In the genomic region with DNA sequence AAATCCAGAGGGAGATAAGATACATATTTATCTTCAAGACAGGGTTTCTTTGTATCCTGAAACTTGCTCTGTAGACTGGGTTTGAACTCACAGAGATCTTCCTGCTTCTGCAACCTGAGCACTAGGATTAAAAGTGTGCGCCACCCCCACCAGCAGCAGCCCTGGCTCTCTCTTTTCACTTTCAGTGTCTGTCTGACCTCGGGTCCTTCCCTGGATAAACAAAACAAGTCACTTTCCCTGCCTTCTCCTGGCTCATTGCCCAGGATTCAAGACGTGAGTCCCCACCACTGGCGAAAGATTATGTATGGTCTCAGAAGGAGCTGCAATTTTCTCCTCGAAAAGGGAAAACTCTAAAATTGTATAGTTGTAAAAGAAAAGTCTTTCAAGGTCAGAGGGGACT, we compare ENCODE assay signal across 28 mouse cellular contexts. TPM values are rescaled to one million over a fixed set of nuclear protein-coding genes. Genes with fewer than 3 reads are reported as not detected.
A peak's percentile ranks its signal among the peaks of the same experiment; 100 is the strongest.
DNase-seq lines count a peak whose midpoint lies in the region; ATAC-seq and TF ChIP-seq lines count a peak whose summit lies in the region.
"Had no signal": no experiment of that assay in that cellular context is flagged by ENCODE, and none has a peak within 500 bp of the region (broad histone marks: within the 10 kb centered on the region; RNA-seq: fewer than 3 reads in every experiment).

No protein-coding gene starts in this region.

- H3K27me3 ChIP-seq in kidney, adult 2 months (replicated peaks; ENCODE audit: control insufficient read depth, insufficient read depth, low read length) = no peaks in the 10 kb centered on the region
- no peaks in the 10 kb centered on the region for H3K27me3 ChIP-seq in kidney, embryonic 16.5 days (ENCODE audit: insufficient read depth, low read length)
- no peaks in the 10 kb centered on the region for H3K27me3 ChIP-seq in lung, embryonic 14.5 days (ENCODE audit: insufficient read depth, low read length)
- H3K27me3 ChIP-seq: heart, embryonic 15.5 days had no signal

- no peak overlapping the region for H3K4me2 ChIP-seq in kidney, embryonic 16.5 days (replicated peaks; ENCODE audit: low read depth, low read length)
- no peak overlapping the region for H3K4me2 ChIP-seq in lung, embryonic 14.5 days
- H3K4me2 ChIP-seq: heart, embryonic 15.5 days had no signal

- TF ChIP-seq CTCF in kidney, adult 2 months (conservative IDR thresholded peaks at IDR 0.05; ENCODE audit: insufficient read depth, insufficient read length, low read depth, low read length) = no peak
- no peak for TF ChIP-seq CTCF in lung, embryonic 14.5 days (IDR thresholded peaks at IDR 0.05; ENCODE audit: low read depth)

- WGBS in kidney, adult 2 months = 27% methylated on average over 5 of the region's 5 CpGs
- 44% methylated on average over 5 of the region's 5 CpGs for WGBS in kidney, embryonic 16.5 days
- WGBS in lung, embryonic 14.5 days = 37% methylated on average over 5 of the region's 5 CpGs
- 60% methylated on average over 5 of the region's 5 CpGs for WGBS in macrophage (ENCODE audit: missing documents)

- peaks cover 3% of the 10 kb centered on the region; the same call in 1 of the 2 replicates for H3K36me3 ChIP-seq in kidney, adult 2 months (ENCODE audit: control insufficient read depth, insufficient read depth, low read length)
- peaks cover 36% of the 10 kb centered on the region for H3K36me3 ChIP-seq in kidney, embryonic 16.5 days (ENCODE audit: insufficient read depth, low read length)
- peaks cover 28% of the 10 kb centered on the region; the same call in 1 of the 2 replicates for H3K36me3 ChIP-seq in lung, embryonic 14.5 days (ENCODE audit: insufficient read depth)
- peaks cover 27% of the 10 kb centered on the region for H3K36me3 ChIP-seq in macrophage (ENCODE audit: inconsistent target)

- no peak for ATAC-seq in kidney, embryonic 16.5 days (ENCODE audit: low FRiP score, low TSS enrichment)
- ATAC-seq in lung, embryonic 14.5 days (ENCODE audit: insufficient read depth) = no peak
- ATAC-seq: liver, postnatal 0 days had no signal

- DNase-seq in adrenal gland, adult (ENCODE audit: inconsistent age in 2 of 2, low spot score in 1 of 2) = peak; percentile 27 to 68
- no peak for DNase-seq in adrenal gland, postnatal 25 days
- DNase-seq in kidney, adult 2 months = peak; percentile 66
- peak; percentile 76 for DNase-seq in lung, embryonic 14.5 days
- no peak for DNase-seq in lung, postnatal 14 days
- DNase-seq in ovary, postnatal 10 days (ENCODE audit: low spot score) = no peak
- DNase-seq: cerebellum, adult 2 months; gastrocnemius, postnatal 14 days; heart, adult 18-20 months; liver, postnatal 0 days; lung, postnatal 4 days had no signal

- H3K9ac ChIP-seq in kidney, embryonic 16.5 days (replicated peaks; ENCODE audit: low read length) = no peak overlapping the region
- no peak overlapping the region for H3K9ac ChIP-seq in lung, embryonic 14.5 days
- H3K9ac ChIP-seq: heart, embryonic 15.5 days; liver, postnatal 0 days had no signal

- TF ChIP-seq POLR2A in kidney, adult 2 months (IDR thresholded peaks at IDR 0.05; ENCODE audit: low read depth, low read length) = no peak

- peaks cover 35% of the 10 kb centered on the region for H3K4me1 ChIP-seq in kidney, adult 2 months (ENCODE audit: control insufficient read depth, insufficient read depth, low read length)
- H3K4me1 ChIP-seq in kidney, embryonic 16.5 days (ENCODE audit: insufficient read depth, low read length) = peaks cover 18% of the 10 kb centered on the region
- 0 out of 2 replicates have a peak, but pooled peaks cover 1% of the 10 kb centered on the region for H3K4me1 ChIP-seq in lung, embryonic 14.5 days (ENCODE audit: insufficient read depth)

- H3K4me3 ChIP-seq in kidney, adult 2 months (ENCODE audit: insufficient read depth, low read depth, low read length) = no peak overlapping the region
- H3K4me3 ChIP-seq in kidney, embryonic 16.5 days (ENCODE audit: low read length) = no peak overlapping the region
- H3K4me3 ChIP-seq in lung, embryonic 14.5 days (ENCODE audit: low read depth, low read length) = no peak overlapping the region
- H3K4me3 ChIP-seq in macrophage (ENCODE audit: inconsistent target) = no peak overlapping the region
- H3K4me3 ChIP-seq: erythroblast, embryonic 14.5 days; heart, embryonic 15.5 days; hindbrain, embryonic 10.5 days; left cerebral cortex, adult 2 months; limb, embryonic 10.5 days; midbrain, embryonic 10.5 days had no signal

- peaks cover 5% of the 10 kb centered on the region; the same call in 1 of the 2 replicates for H3K9me3 ChIP-seq in kidney, embryonic 16.5 days (ENCODE audit: low read length)
- peaks cover 9% of the 10 kb centered on the region; the same call in 1 of the 2 replicates for H3K9me3 ChIP-seq in lung, embryonic 14.5 days (ENCODE audit: low read depth, low read length)
- H3K9me3 ChIP-seq: heart, embryonic 15.5 days; hindbrain, embryonic 10.5 days; limb, embryonic 10.5 days; midbrain, embryonic 10.5 days had no signal

- H3K79me2 ChIP-seq in macrophage (ENCODE audit: inconsistent target) = peaks cover 100% of the 10 kb centered on the region

- H3K27ac ChIP-seq in kidney, adult 2 months (ENCODE audit: insufficient read depth, low read depth, low read length) = no peak overlapping the region
- no peak overlapping the region for H3K27ac ChIP-seq in kidney, embryonic 16.5 days (ENCODE audit: low read length)
- H3K27ac ChIP-seq in lung, embryonic 14.5 days (ENCODE audit: low read depth) = no peak overlapping the region
- H3K27ac ChIP-seq in macrophage = peak overlapping the region; percentile 41
- H3K27ac ChIP-seq: hindbrain, embryonic 10.5 days; hindbrain, postnatal 0 days; left cerebral cortex, adult 2 months; limb, embryonic 10.5 days; midbrain, embryonic 10.5 days; stomach, postnatal 0 days had no signal

RNA-seq across cellular contexts. Expression of gene Stx7, which starts 10.5 kb away (rescaled TPM):
- total RNA-seq in adrenal gland, postnatal 25 days (2021) = 108 and 118 TPM in 2 replicates
- 168 and 197 TPM in 2 replicates for polyA plus RNA-seq in kidney, adult 2 months (2012; rRNA removed)
- 127 and 146 TPM in 2 replicates for polyA plus RNA-seq in kidney, embryonic 16.5 days (2015; fragmentation: Nextera tagmentation; extraction: Ambion mirVana)
- polyA plus RNA-seq in lung, embryonic 14.5 days (2014; fragmentation: Nextera tagmentation; extraction: Ambion mirVana) = 76.1 and 77.8 TPM in 2 replicates
- 100 to 1,000 TPM in 24 of 26 experiments, 10 to 100 TPM in 2; 84.0 to 241 (median 161) TPM for total RNA-seq in macrophage (2018; cell fraction: chromatin; rRNA removed)
- total RNA-seq in macrophage (2018; cell fraction: cytosol; rRNA removed) = 100 to 1,000 TPM; 128 to 247 (median 188) TPM
- 100 to 1,000 TPM in 23 of 26 experiments, 10 to 100 TPM in 3; 88.0 to 195 (median 136) TPM for total RNA-seq in macrophage (2018; cell fraction: nucleus; rRNA removed)
- 163 to 202 TPM (median 186 TPM) in 3 replicates for polyA plus RNA-seq in macrophage (2018)

RNA-seq across cellular contexts. Expression of gene Taar9, which starts 50.2 kb away (rescaled TPM):
- total RNA-seq in adrenal gland, postnatal 25 days (2021) = not detected in 2 replicates
- not detected in 2 replicates for polyA plus RNA-seq in kidney, adult 2 months (2012; rRNA removed)
- not detected in 2 replicates for polyA plus RNA-seq in kidney, embryonic 16.5 days (2015; fragmentation: Nextera tagmentation; extraction: Ambion mirVana)
- not detected in 2 replicates for polyA plus RNA-seq in lung, embryonic 14.5 days (2014; fragmentation: Nextera tagmentation; extraction: Ambion mirVana)
- not detected for total RNA-seq in macrophage (2018; cell fraction: chromatin; rRNA removed)
- total RNA-seq in macrophage (2018; cell fraction: cytosol; rRNA removed) = not detected
- total RNA-seq in macrophage (2018; cell fraction: nucleus; rRNA removed) = not detected
- polyA plus RNA-seq in macrophage (2018) = not detected in 3 replicates
- total RNA-seq: gastrocnemius, postnatal 14 days; heart, adult 18-20 months; hindbrain, postnatal 0 days; left cerebral cortex, adult 2 months; liver, adult 2 months; MEL; midbrain, postnatal 0 days; neutrophil, adult 5-6 weeks had no signal
- polyA plus RNA-seq: CD4-positive, CD25-positive, alpha-beta regulatory T cell, adult 4 months; cerebellum, adult 2 months; erythroblast, embryonic 14.5 days; forebrain, embryonic 14.5 days; heart, embryonic 15.5 days; hindbrain, embryonic 10.5 days; hindbrain, postnatal 0 days; intestine, postnatal 0 days; limb, embryonic 10.5 days; liver, adult 2 months; liver, postnatal 0 days; midbrain, postnatal 0 days; stomach, postnatal 0 days had no signal

RNA-seq across cellular contexts. Expression of gene Taar8c, which starts 57.9 kb away (rescaled TPM):
- not detected in 2 replicates for total RNA-seq in adrenal gland, postnatal 25 days (2021)
- polyA plus RNA-seq in kidney, adult 2 months (2012; rRNA removed) = not detected in 2 replicates
- polyA plus RNA-seq in kidney, embryonic 16.5 days (2015; fragmentation: Nextera tagmentation; extraction: Ambion mirVana) = not detected in 2 replicates
- not detected in 2 replicates for polyA plus RNA-seq in lung, embryonic 14.5 days (2014; fragmentation: Nextera tagmentation; extraction: Ambion mirVana)
- not detected for total RNA-seq in macrophage (2018; cell fraction: chromatin; rRNA removed)
- total RNA-seq in macrophage (2018; cell fraction: cytosol; rRNA removed) = not detected
- total RNA-seq in macrophage (2018; cell fraction: nucleus; rRNA removed) = not detected
- not detected in 3 replicates for polyA plus RNA-seq in macrophage (2018)
- total RNA-seq: gastrocnemius, postnatal 14 days; heart, adult 18-20 months; hindbrain, postnatal 0 days; left cerebral cortex, adult 2 months; liver, adult 2 months; MEL; midbrain, postnatal 0 days; neutrophil, adult 5-6 weeks had no signal
- polyA plus RNA-seq: CD4-positive, CD25-positive, alpha-beta regulatory T cell, adult 4 months; cerebellum, adult 2 months; erythroblast, embryonic 14.5 days; forebrain, embryonic 14.5 days; heart, embryonic 15.5 days; hindbrain, embryonic 10.5 days; hindbrain, postnatal 0 days; intestine, postnatal 0 days; limb, embryonic 10.5 days; liver, adult 2 months; liver, postnatal 0 days; midbrain, embryonic 10.5 days; midbrain, postnatal 0 days; stomach, postnatal 0 days had no signal

Comparison
In these comparisons a context has a peak if more than half of its experiments do, and no peak if none do; other contexts are left out.
1. DNase-seq: peak in adrenal gland, adult (2 of 2), kidney, adult 2 months (single experiment) and lung, embryonic 14.5 days (single experiment); none in adrenal gland, postnatal 25 days (single experiment), lung, postnatal 14 days (single experiment) and ovary, postnatal 10 days (single experiment).